Mouse (Mus musculus) spleen, adult 12 weeks (tissue): ENCODE data around the gene Cbr2.
"Not testable (repeated sequence)": the region's sequence is repeated elsewhere in the genome, so short reads cannot be mapped to it uniquely, and the experiment has no call there.

Experiments
- DNase-seq: peaks from one replicate; pipeline ENCODE4 v3.0.0; 2022; ENCODE audit warnings: low spot score

Gene Cbr2

GRCm38 (mm10) chr11:120731858-120732680 is at the start of gene Cbr2:
Cbr2 (minus strand) TSS chr11:120732114.
- DNase-seq = no peak

DNA sequence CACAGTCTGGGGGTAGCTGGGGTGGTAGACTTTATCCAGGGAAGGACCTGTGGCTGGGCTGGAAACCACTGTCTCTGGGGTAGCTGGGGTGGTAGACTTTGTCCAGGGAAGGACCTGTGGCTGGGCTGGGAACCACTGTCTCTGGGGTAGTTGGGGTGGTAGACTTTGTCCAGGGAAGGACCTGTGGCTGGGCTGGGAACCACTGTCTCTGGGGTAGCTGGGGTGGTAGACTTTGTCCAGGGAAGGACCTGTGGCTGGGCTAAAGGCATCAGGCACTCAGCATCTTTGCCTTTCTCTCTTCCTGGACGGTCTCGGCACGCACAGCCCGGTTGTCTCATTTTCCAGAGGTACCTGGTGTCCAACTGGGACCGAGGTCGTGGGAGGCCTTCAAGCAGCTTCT is 49.4 kb upstream of the Cbr2 start:
- DNase-seq = not testable (repeated sequence)

GRCm38 (mm10) chr11:120779876-120780275 is 48.0 kb upstream of the Cbr2 start:
- DNase-seq = no peak

DNA sequence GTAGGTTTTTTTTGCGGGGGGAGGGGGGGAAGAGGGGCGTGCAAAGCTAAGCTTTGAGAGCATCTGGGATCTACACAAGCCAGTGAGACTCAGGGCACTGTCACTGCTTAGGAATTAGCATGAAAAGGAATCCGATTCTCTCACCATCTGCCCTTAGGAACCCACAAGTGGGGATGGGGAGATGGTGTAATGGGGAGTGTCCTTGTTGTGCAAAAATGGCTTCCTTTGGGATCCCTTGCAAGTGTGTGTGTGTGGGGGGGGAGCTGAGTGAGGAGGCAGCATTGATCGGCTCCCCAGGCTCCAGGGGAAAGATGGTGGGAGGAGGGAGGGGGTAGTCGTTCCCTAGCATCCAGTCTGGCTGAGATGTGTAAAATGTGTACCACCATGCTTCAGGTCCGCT is 45.2 kb upstream of the Cbr2 start:
- DNase-seq = no peak

DNA sequence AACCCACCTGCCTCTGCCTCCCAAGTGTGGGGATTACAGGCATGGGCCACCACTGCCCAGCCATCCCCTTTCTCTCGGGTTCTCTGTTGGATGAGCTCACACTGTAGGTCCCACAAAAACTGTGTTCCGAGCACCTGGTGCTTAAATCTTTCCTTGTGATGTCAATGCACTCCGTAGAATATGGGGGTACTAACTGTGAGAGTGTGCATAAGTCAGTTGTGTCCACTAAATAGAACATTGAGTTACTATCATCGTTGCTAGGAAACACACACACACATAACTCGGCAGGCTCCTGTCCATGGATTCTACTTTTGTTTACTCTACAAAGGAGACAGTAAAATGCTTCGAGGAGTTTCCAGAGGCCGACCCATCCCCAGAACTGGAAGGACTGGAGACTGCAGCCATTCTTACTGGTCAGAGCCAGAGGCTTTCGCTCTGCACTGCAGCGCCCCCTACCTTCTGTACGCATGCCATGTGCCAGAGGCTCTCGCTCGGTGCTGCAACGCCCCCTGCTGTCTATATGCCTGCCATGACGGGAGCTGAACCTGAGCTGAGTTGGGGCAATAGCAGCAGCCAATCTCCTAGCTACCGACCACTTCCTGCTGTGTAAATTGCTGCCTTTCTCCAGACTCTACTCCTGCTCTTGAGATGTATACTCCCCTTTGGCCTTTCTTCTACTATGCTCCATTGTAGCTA is 44.0 kb upstream of the Cbr2 start:
- DNase-seq = peak; percentile 79

DNA sequence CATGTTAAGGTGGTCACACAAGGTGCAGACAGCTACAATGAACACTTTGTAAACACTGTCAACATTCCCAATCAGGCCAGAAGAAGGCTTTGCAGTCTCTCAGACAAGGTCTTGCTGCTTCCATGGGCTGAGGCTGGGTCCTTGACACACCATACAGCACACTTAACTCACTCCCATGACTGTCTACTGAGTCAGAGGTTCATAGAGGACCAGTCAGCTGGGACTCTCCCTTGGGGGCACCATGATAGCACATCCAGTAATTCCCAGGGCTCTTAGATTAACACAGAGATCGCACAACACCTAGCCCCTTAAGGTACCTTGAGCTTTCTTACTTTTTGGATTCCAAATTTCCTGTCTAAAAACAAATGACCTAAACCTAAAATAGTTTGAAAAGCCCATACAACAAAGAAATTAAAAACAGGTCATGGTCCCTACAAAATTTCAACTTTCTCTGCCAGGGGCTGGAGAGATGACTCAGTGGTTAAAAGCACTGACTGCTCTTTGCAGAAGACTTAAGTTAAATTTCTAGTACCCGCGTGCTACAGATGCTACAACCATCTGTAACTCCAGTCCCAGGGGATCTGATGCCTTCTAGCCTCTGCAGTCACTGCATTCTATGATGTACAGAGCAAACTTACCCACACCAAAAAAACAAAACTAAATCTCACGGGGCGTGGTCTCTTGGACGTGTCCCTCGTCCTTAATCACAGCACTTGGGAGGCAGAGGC is 41.7 kb upstream of the Cbr2 start:
- DNase-seq = no peak

DNA sequence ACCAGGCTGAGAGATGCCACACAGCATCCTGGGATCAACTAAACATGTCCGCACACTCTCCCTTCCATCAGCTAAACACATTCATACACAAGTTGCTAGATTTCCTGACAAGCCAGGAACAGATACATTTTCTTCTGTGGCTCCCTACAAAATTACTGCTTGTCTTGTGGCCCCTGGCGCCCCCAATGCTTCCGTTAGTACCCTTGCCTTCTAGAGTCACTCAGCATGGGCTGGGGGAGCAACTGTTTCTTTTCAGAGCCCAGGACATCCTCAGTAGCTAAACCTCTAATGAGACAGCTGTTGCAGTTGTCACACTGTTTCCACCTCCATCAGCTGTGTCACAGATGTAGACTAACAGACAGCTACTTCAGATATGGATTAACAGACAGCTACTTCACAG is 40.8 kb upstream of the Cbr2 start:
- DNase-seq = no peak

DNA sequence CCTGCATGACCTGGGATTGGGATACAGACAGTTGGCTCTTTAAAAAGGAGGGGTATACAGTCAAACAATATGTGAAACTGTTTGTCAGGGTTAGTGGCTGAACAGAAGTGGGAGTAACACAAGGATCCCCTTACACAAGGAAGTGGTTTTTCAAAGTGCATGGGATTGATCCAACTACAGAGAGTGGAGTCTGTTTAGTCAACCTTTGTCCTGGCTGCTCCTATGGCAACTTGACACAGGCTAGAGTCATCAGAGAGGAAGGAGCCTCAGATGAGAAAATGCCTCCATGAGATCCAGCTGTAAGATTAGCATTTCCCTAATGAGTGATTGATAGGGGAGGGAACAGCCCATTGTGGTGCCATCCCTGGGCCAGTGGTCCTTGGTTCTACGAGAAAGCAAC is 36.3 kb upstream of the Cbr2 start:
- no peak for DNase-seq

- DNase-seq = not testable (repeated sequence)
These were observed 35.1 kb upstream of the Cbr2 start for GRCm38 (mm10) chr11:120767023-120767422.

GRCm38 (mm10) chr11:120763121-120763999 is 31.4 kb upstream of the Cbr2 start:
- not testable (repeated sequence) for DNase-seq

DNA sequence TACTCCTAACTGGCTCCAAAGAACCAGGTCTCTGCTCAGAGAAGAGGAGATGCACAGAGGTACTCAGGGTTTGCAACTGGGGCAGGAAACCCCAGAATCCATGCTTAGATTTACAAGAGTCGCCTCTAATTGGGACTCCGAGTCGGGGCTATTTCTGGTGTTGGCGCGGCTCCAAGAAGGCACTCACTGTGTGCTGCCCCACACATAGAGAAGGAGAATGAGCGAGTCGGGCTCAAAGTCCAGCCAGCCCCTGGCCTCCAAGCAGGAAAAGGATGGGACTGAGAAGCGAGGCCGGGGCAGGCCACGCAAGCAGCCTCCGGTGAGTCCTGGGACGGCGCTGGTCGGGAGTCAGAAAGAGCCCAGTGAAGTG is 30.7 kb upstream of the Cbr2 start, which contains the start of gene Hmga1b:
Gene Hmga1b (plus strand): TSS at position 123 of the 370 bp plus-strand sequence.
- not testable (repeated sequence) for DNase-seq

DNA sequence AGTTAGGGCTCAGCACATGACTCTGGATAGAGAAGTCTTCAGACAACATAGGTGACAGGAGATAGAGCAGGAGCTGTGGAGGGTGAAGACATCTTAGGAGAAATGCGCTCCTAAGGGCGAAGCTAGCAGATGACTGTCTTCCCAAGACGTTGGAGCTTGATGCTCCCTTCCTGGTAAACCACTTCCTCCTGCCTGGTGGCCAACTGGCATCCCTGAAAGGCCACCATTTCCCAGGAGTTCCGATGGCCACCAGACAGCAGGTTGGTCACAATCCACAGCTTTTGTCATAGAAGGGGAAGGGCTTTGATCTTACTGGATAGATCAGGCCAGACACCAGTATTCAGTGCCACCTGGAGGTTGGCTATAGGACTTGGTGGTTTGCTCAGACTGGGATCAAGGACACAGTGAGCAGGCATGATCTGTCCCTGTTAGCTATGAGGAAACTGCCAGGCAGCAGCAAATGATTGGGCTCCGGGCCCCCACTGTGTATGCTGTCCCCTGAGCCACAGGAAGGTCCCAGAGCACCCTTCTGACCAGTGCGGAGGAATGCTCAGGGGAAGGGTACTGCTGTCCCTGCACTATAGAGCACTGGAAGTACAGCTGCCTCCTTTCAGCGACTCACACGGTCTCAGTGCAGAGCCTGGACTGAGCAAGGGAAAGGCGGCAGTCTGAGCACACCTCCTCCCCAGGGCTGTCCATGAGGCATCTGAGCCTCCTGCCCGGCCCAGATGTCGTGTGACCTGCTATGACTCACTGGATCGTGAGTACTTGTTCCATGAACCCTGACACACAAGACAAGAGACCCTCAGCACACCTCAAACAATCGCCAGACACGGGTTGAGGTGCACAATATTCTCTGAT is 30.1 kb upstream of the Cbr2 start:
- DNase-seq = no peak

DNA sequence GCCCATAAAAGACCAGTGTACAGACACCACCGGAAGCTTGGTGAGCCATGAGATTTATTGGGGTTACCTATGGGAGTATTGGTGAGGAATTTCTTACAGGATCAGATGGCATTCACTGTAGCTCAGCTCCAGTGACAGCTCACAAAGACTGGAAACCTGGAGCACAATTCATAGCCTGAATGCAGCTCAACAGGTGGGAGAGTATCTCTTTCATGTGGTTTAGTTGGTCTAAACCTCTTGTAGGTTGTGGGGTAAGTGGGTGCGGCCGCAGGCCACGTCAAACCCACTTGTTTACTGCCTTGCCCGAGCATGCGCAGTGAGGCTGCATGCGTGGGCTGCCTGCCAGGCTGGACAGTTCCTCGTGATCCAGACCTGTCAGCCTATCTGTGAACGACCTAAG is 28.3 kb upstream of the Cbr2 start:
- DNase-seq = no peak

DNA sequence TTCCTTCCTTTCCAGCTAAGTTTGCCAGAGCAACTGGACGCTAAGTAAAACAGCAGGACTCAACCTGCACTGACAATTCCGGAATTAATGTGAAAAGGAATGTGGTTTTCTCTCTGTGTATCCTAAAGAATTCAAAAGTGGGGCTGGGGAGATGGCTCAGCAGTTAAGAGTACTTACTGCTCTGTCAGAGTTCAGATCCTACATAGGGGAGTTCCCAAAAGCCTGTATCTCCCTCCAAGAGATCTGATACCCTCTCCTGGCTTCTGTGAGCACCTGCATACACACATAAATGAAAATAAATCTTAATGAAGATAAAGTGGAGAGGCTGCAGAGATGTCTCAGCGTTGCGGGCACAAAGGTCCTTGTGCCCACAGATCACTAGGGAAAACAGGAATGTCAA is 19.7 kb upstream of the Cbr2 start:
- no peak for DNase-seq

DNA sequence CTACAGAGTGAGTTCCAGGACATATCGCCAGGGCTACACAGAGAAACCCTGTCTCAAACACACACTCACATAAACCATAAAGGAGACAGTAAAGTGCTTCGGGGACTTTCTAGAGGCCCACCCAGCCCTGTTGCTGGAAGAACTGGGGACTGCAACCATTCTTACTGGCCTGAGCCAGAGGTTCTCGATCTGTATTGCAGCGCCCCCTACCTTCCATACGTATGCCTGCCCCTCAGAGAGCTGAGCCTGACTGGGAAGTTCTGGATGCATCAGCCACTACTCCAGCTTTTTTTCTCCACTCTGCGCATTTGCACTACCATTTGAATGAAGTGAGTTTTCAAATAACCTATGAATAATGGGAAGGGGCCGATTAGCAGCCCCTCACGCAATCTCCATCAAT is 17.5 kb upstream of the Cbr2 start:
- peak; percentile 11 for DNase-seq

DNA sequence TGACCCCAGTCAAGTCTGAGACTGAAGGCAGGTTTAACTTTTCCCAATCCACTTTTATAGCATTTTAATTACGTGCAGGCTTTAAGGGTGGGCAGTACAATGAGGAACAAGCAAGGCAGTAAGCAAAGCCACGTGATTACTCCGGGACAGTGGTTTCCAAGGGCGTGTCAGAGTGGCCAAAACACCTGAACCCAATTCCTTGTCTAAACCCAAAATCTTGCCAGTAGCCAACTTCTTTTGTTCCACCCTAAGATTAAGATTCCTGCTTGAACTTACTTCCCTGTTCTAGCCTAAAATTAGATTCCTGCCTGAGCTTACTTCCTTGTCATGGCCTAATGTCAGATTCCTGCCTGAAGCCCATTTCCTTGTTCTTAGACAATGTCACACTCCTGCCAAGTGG is 16.1 kb upstream of the Cbr2 start:
- no peak for DNase-seq

DNA sequence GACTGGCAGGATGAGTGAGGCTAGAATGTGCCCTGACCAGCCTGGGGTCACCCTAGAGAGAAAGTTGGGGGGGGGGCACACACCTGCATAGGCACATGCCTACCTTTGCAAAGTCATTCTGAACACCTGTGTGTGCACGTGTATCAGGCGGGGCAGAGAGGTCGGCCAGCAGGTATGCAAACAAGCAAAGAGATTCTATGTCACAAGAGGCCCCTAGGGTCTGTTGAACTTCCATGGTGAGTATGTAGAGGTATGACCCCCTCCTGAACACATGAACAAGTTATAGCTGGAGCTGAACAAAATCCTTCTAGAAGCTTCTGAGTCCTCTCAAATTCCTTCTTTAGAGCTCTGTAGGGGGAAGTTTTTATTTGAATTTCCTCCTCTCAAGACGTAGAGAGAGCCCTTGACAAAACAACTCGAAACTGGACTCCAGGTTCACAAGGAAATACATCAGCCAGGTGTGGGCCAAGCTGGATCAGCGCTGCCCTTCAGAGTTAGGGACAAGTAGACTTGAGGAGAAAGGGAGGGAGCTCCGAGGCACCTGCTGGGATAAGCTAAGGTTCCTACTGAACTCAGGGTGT is 12.3 kb upstream of the Cbr2 start:
- DNase-seq = no peak

- no peak for DNase-seq
These were observed 9.1 kb upstream of the Cbr2 start for GRCm38 (mm10) chr11:120740981-120741380.

- DNase-seq = no peak
These were observed 4.5 kb upstream of the Cbr2 start for GRCm38 (mm10) chr11:120736424-120736823.

DNA sequence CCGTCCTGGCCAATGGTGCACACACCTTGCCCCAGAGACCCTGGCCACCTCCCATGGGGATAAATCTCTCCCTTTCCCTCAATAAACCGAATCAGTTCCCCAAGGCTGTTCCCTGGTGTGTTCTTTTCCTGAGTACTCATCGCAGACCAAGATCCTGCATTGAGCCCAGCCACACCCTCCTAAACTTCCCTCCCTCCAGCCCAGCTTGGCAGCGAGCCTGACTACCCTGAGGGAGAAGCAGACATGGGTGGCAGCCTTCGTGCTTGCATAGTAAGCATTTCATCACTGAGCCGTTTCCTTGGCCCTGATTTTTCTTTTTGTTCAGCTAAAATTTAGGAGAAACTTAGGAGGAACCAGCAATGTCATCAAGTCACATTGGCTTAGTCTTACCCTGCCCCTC is 1.6 kb upstream of the Cbr2 start:
- no peak for DNase-seq

DNA sequence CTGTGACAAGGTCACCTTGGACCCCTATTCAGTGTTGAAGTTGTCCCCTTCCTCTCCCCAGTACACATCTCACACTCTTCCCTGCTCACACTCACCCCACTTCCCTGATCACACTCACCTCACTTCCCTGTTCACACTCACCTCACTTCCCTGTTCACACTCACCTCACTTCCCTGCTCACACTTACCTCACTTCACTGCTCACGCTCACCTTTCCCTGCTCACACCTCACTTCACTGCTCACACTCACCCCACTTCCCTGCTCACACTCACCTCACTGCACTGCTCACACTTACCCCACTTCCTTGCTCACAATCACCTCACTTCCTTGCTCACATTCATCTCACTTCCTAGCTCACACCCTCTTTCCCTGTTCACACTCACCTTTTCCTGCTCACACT is 519 bp downstream of the Cbr2 start:
- DNase-seq = no peak
